ENCODE assay signal across 25 mouse cellular contexts in the genomic region with DNA sequence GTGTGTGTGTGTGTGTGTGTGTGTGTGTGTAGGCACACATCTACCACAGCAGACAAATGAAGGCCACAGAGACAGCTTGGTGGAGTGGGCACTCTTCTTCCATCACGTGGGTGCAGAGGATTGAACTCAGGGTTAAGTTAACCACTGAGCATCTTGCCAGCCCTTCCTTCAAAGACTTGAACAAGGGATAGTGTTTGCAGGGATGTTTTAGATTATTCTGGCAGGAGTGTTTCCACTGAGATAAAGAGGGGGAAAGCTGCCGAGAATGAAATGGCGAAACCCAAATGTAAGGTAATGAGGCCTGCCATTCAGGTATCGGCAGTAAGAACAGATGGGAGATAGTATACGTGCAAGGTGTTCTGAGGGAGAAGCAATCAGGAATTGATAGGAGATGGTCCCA. TPM values are rescaled to one million over a fixed set of nuclear protein-coding genes. Genes with fewer than 3 reads are reported as not detected.
DNase-seq lines count a peak whose midpoint lies in the region; ATAC-seq and TF ChIP-seq lines count a peak whose summit lies in the region.
"Had no signal": no experiment of that assay in that cellular context is flagged by ENCODE, and none has a peak within 500 bp of the region (broad histone marks: within the 10 kb centered on the region; RNA-seq: fewer than 3 reads in every experiment).

No protein-coding gene starts in this region.

- no peak for DNase-seq in spleen, adult 2 months (ENCODE audit: low read depth in 1 of 2, low spot score in 2 of 2)
- no peak for DNase-seq in spleen, adult 18-20 months
- DNase-seq in c-Kit-positive CD71-positive TER-119-negative erythroid progenitor cells, embryonic 14.5 days (ENCODE audit: low read depth), result peak; percentile 35
- peak in 2 of 3 experiments; percentile 47 to 50 for DNase-seq in liver, embryonic 14.5 days (ENCODE audit: low read depth in 3 of 3, low spot score in 3 of 3)
- peak; percentile 14 for DNase-seq in splenic B cell, adult 2 months (ENCODE audit: low read depth, low spot score)
- DNase-seq in left cerebral cortex, adult 8-10 months (ENCODE audit: low spot score in 2 of 2), result no peak
- DNase-seq in urinary bladder, postnatal 25 days (ENCODE audit: low spot score), result no peak
- DNase-seq in left cerebral cortex, postnatal 4 days, result no peak
- DNase-seq: cerebellum, adult 8-10 months; cerebellum, postnatal 36 days; embryo, embryonic 11 days; heart, postnatal 10 days; kidney, adult 18-20 months; kidney, postnatal 4 days; layer of hippocampus, adult 9-11 months; lung, adult 18-20 months; lung, postnatal 14 days; thymus, adult 18-20 months had no signal

- H3K36me3 ChIP-seq in spleen, adult 2 months (ENCODE audit: control insufficient read depth, insufficient read depth, low read length), result peaks cover 6% of the 10 kb centered on the region
- H3K36me3 ChIP-seq in liver, embryonic 14.5 days (replicated peaks; ENCODE audit: control insufficient read depth, insufficient read depth, low read depth), result peaks cover 10% of the 10 kb centered on the region
- H3K36me3 ChIP-seq in splenic B cell, adult 2 months (ENCODE audit: control insufficient read depth, insufficient read depth, low read length, poor library complexity, severe bottlenecking), result peaks cover 2% of the 10 kb centered on the region; the same call in 1 of the 2 replicates

- intact Hi-C loops in left cerebral cortex, postnatal 4 days (cut with DNase I), result no loop called here

- H3K27me3 ChIP-seq in spleen, adult 2 months (ENCODE audit: control insufficient read depth, insufficient read depth, low read length), result no peaks in the 10 kb centered on the region
- H3K27me3 ChIP-seq in liver, embryonic 14.5 days (ENCODE audit: control insufficient read depth, insufficient read depth, low read length), result no peaks in the 10 kb centered on the region
- H3K27me3 ChIP-seq in splenic B cell, adult 2 months (ENCODE audit: control insufficient read depth, insufficient read depth, low read length, poor library complexity, severe bottlenecking), result no peaks in the 10 kb centered on the region
- H3K27me3 ChIP-seq: embryonic facial prominence, embryonic 13.5 days; forebrain, embryonic 15.5 days; heart, embryonic 12.5 days; neural tube, embryonic 13.5 days had no signal

- peaks cover 9% of the 10 kb centered on the region for H3K4me1 ChIP-seq in spleen, adult 2 months (ENCODE audit: control insufficient read depth, insufficient read depth, insufficient read length)
- H3K4me1 ChIP-seq in liver, embryonic 14.5 days (replicated peaks; ENCODE audit: control insufficient read depth in 2 of 2, insufficient read depth in 2 of 2, low read length in 1 of 2), result peaks cover 27 to 36% of the 10 kb centered on the region in 2 experiments

- no peak for ATAC-seq in liver, embryonic 14.5 days (ENCODE audit: insufficient read depth)
- ATAC-seq: forebrain, embryonic 15.5 days; midbrain, embryonic 16.5 days had no signal

- no peaks in the 10 kb centered on the region for H3K9me3 ChIP-seq in liver, embryonic 14.5 days (ENCODE audit: control insufficient read depth, low read length)
- H3K9me3 ChIP-seq: embryonic facial prominence, embryonic 13.5 days; forebrain, embryonic 15.5 days; heart, embryonic 12.5 days; midbrain, embryonic 10.5 days; neural tube, embryonic 13.5 days had no signal

- TF ChIP-seq POLR2A in spleen, adult 2 months (IDR thresholded peaks at IDR 0.05; ENCODE audit: low read depth, low read length), result no peak

- H3K27ac ChIP-seq in spleen, adult 2 months (ENCODE audit: insufficient read depth, low read length), result peak overlapping the region; percentile 43
- peak overlapping the region; percentile 63 for H3K27ac ChIP-seq in liver, embryonic 14.5 days
- H3K27ac ChIP-seq: embryonic facial prominence, embryonic 13.5 days; forebrain, embryonic 15.5 days; midbrain, embryonic 10.5 days; neural tube, embryonic 13.5 days had no signal

- WGBS in spleen, adult 2 months, result 48% methylated on average over 5 of the region's 5 CpGs
- 18% methylated on average over 5 of the region's 5 CpGs for WGBS in liver, embryonic 14.5 days (ENCODE audit: insufficient replicate concordance)

- peak overlapping the region; percentile 95 for H3K4me2 ChIP-seq in liver, embryonic 14.5 days (ENCODE audit: low read depth)
- H3K4me2 ChIP-seq: forebrain, embryonic 15.5 days; neural tube, embryonic 13.5 days had no signal

- peak; percentile 63 for TF ChIP-seq EP300 in liver, embryonic 14.5 days (IDR thresholded peaks at IDR 0.05; ENCODE audit: low read depth)

- peak overlapping the region; percentile 36 for H3K9ac ChIP-seq in liver, embryonic 14.5 days (replicated peaks)
- H3K9ac ChIP-seq: embryonic facial prominence, embryonic 13.5 days; forebrain, embryonic 15.5 days; heart, embryonic 12.5 days; neural tube, embryonic 13.5 days had no signal

- no peak overlapping the region for H3K4me3 ChIP-seq in spleen, adult 2 months (ENCODE audit: extremely low read depth, insufficient read depth, insufficient read length)
- peak overlapping the region in 1 of 2 experiments; percentile 5; a peak in 3 of 4 replicates for H3K4me3 ChIP-seq in liver, embryonic 14.5 days (ENCODE audit: insufficient read depth in 1 of 2, low read depth in 2 of 2, low read length in 2 of 2)
- H3K4me3 ChIP-seq: embryonic facial prominence, embryonic 13.5 days; forebrain, embryonic 15.5 days; heart, embryonic 12.5 days; midbrain, embryonic 10.5 days; myocyte; neural tube, embryonic 13.5 days had no signal

- TF ChIP-seq CTCF in spleen, adult 2 months (IDR thresholded peaks at IDR 0.05; ENCODE audit: extremely low read depth, insufficient read depth, insufficient read length, insufficient replicate concordance), result no peak
- no peak for TF ChIP-seq CTCF in liver, embryonic 14.5 days (IDR thresholded peaks at IDR 0.05; ENCODE audit: low read depth)

RNA-seq across cellular contexts. Expression of a gene that starts 2.4 kb away (rescaled TPM):
- 3.2 and 3.6 TPM in 2 replicates for polyA plus RNA-seq in spleen, adult 2 months (2012; rRNA removed)
- polyA plus RNA-seq in liver, embryonic 14.5 days (2012; rRNA removed), result 6.3 and 10.1 TPM in 2 replicates
- polyA plus RNA-seq in liver, embryonic 14.5 days (2014; fragmentation: Nextera tagmentation; extraction: Ambion mirVana), result 21.1 and 23.2 TPM in 2 replicates
- 10 to 100 TPM; 24.7 to 27.7 (median 27.3) TPM for total RNA-seq in left cerebral cortex, adult 8-10 months (2022)
- total RNA-seq in left cerebral cortex, postnatal 4 days (2021), result 10 to 100 TPM; 37.5 to 40.5 TPM

RNA-seq across cellular contexts. Expression of a gene that starts 20.1 kb away (rescaled TPM):
- 2.4 and 3.0 TPM in 2 replicates for polyA plus RNA-seq in spleen, adult 2 months (2012; rRNA removed)
- polyA plus RNA-seq in liver, embryonic 14.5 days (2012; rRNA removed), result 3.8 and 5.5 TPM in 2 replicates
- 9.9 and 11.1 TPM in 2 replicates for polyA plus RNA-seq in liver, embryonic 14.5 days (2014; fragmentation: Nextera tagmentation; extraction: Ambion mirVana)
- 10 to 100 TPM; 20.2 to 27.3 (median 22.3) TPM for total RNA-seq in left cerebral cortex, adult 8-10 months (2022)
- total RNA-seq in left cerebral cortex, postnatal 4 days (2021), result 10 to 100 TPM; 15.1 to 18.7 TPM

Comparison
In these comparisons a context has a peak if more than half of its experiments do, and no peak if none do; other contexts are left out.
1. DNase-seq: peak in c-Kit-positive CD71-positive TER-119-negative erythroid progenitor cells, embryonic 14.5 days (single experiment), liver, embryonic 14.5 days (2 of 3) and splenic B cell, adult 2 months (single experiment); none in spleen, adult 2 months (0 of 2), spleen, adult 18-20 months (0 of 2), left cerebral cortex, adult 8-10 months (0 of 2), urinary bladder, postnatal 25 days (single experiment) and left cerebral cortex, postnatal 4 days (single experiment).